Mouse (Mus musculus) midbrain, embryonic 11.5 days (tissue): ENCODE results near the gene Ell2. TPM values are rescaled to one million over a fixed set of nuclear protein-coding genes. Genes with fewer than 3 reads are reported as not detected.
"Not testable (repeated sequence)": the region's sequence is repeated elsewhere in the genome, so short reads cannot be mapped to it uniquely, and the experiment has no call there.

Experiments
- ATAC-seq: fragments of 200-750 bp; cut with Nextera tagmentation; 2 replicates; pipeline ENCODE4 v1.8.0; 2017; ENCODE audit warnings: moderate TSS enrichment, moderate library complexity; ENCODE audit not compliant: low FRiP score
- DNase-seq: peaks from one replicate; pipeline ENCODE4 v3.0.0; 2015; ENCODE audit warnings: low spot score; ENCODE audit errors: missing footprints
- H3K27ac ChIP-seq: fragments of 300-500 bp; sonication (generic); 2 replicates; pipeline ENCODE4 v1.5.1; 2014; ENCODE audit warnings: low read depth, low read length
- H3K27me3 ChIP-seq: fragments of 300-500 bp; sonication (generic); 2 replicates; pipeline ENCODE4 v1.6.1; 2014; ENCODE audit warnings: mild to moderate bottlenecking, low read length, moderate library complexity, mixed read lengths; ENCODE audit not compliant: control insufficient read depth, insufficient read depth
- H3K36me3 ChIP-seq: fragments of 300-500 bp; sonication (generic); 2 replicates; pipeline ENCODE4 v1.6.1; 2014; ENCODE audit warnings: mild to moderate bottlenecking, low read length, moderate library complexity, mixed read lengths; ENCODE audit not compliant: control insufficient read depth, insufficient read depth
- H3K4me1 ChIP-seq: fragments of 300-500 bp; sonication (generic); 2 replicates; pipeline ENCODE4 v1.6.1; 2014; ENCODE audit warnings: low read length; ENCODE audit not compliant: control insufficient read depth, insufficient read depth
- H3K4me2 ChIP-seq: fragments of 300-500 bp; sonication (generic); 2 replicates; pipeline ENCODE4 v1.6.1; 2014; ENCODE audit warnings: mild to moderate bottlenecking, moderate library complexity
- H3K4me3 ChIP-seq: fragments of 300-500 bp; sonication (generic); 2 replicates; pipeline ENCODE4 v1.5.1; 2014; ENCODE audit warnings: low read depth, low read length
- H3K9ac ChIP-seq: fragments of 300-500 bp; sonication (generic); 2 replicates; pipeline ENCODE4 v1.6.1; 2014; ENCODE audit warnings: low read length
- H3K9me3 ChIP-seq: fragments of 300-500 bp; sonication (generic); 2 replicates; pipeline ENCODE4 v1.6.1; 2016; ENCODE audit warnings: low read length; ENCODE audit not compliant: control insufficient read depth
- WGBS: fragments of 180-500 bp; shearing (Covaris S2); extraction: QIAGEN DNeasy Blood & Tissue Kit; methylation state at CpG from one replicate; pipeline ENCODE4 v1.1.7; 2014; 5-methylcytosine and 5-hydroxymethylcytosine counted together
- polyA plus RNA-seq: library from polyadenylated mRNA; unstranded; fragments of >200 nt; fragmentation: Nextera tagmentation; extraction: Ambion mirVana; gene quantifications from 2 replicates; pipeline ENCODE4 v1.2.1, GENCODE M21; 2014

The Ell2 gene
- polyA plus RNA-seq, 1 experiment from 2014 or later, result 5.1 TPM

DNA sequence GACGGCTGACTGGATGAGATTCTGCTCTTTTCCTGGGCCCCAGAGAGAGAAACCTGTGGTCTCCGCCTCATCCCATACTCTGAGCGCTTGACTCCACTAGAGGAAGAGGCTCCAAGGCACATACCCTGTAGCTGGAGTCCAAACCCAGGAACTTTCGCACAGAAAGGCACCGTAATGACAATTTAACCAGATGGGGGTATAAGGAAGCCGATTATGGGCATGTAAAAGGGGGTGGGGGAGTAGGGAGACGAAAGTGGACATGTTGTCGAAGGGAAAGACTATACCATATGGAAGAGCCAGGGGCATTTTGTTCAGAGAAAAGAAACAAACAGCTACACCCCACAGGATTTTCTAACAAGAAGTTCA, 2.1 kb downstream of the Ell2 start:
- Histone ChIP-seq H3K4me2 (peak overlapping the region; percentile 60), H3K9ac (peak overlapping the region; percentile 70), H3K36me3 (no peaks in the 10 kb centered on the region), H3K9me3 (no peaks in the 10 kb centered on the region), H3K4me3 (peak overlapping the region; percentile 80), H3K27ac (no peak overlapping the region), H3K4me1 (peaks cover 3% of the 10 kb centered on the region; the same call in 1 of the 2 replicates), H3K27me3 (peaks cover 7% of the 10 kb centered on the region; the same call in 1 of the 2 replicates)
- ATAC-seq (no peak), DNase-seq (no peak)
- WGBS, result 9% methylated on average over 8 of the region's 8 CpGs

DNA sequence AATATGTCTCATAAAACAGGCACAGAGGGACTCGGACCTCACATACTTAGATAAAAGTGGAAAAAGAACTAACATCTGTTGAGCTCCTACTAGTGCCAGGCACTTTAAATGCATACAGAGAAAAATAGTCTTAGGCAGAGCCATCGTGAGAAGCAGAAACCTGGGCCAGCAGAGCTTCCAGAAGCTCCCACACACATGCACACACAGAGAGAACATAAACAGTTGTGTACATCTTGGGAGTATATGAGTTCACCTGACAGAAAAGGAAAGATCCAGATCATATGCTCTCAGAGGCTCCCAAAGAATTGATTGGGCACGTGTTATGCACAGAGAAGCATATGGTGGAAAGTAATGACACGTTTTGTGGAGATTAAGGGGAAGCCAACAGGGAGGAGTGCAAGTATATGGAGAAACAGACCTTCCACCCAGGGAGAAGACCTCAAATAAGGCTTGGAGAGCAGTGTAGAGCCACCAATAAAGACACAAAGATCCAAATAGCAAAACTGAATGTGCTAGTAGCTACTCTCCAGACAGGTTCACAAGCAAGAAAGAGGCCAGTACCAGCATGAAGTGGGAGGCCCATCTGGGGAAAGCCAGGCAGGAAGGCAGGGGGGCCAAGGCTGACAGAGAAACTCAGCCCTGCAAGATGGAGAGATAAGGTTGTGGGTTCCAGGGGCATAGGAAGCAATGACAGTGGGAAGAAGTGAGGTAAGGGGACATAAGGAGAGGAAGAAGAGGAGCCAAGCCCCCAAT, 2.6 kb downstream of the Ell2 start:
- ATAC-seq (no peak), DNase-seq (peak; percentile 88)
- no peaks in the 10 kb centered on the region for H3K9me3 ChIP-seq
- H3K4me1 ChIP-seq, result peaks cover 3% of the 10 kb centered on the region; the same call in 1 of the 2 replicates
- no peak overlapping the region for H3K9ac ChIP-seq
- no peaks in the 10 kb centered on the region for H3K36me3 ChIP-seq
- 49% methylated on average over 4 of the region's 4 CpGs for WGBS
- peak overlapping the region; percentile 60 for H3K4me2 ChIP-seq
- H3K27ac ChIP-seq, result no peak overlapping the region
- H3K4me3 ChIP-seq, result peak overlapping the region; percentile 80
- peaks cover 7% of the 10 kb centered on the region; the same call in 1 of the 2 replicates for H3K27me3 ChIP-seq

DNA sequence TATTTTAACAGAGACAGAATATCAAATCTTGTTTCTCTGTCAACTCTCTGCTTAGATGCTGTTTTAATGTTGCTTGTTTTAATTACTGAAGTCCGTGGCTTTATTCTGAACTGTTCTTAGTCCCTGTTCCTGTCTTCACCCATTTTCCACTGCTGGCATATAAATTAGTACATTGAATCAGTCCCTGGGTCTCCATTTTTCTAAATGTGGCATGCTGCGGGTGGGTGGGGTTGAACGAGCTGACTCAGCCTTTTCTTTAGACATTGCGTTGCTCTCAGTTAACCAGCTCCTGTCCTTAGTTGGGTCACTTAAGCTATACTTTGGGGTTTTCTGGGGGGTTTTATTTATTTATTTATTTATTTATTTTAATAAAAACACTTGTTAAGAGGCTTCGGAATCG, 3.6 kb downstream of the Ell2 start:
- no peak overlapping the region for H3K4me3 ChIP-seq
- H3K4me2 ChIP-seq, result no peak overlapping the region
- H3K27me3 ChIP-seq, result peaks cover 7% of the 10 kb centered on the region; the same call in 1 of the 2 replicates
- no peaks in the 10 kb centered on the region for H3K36me3 ChIP-seq
- H3K9me3 ChIP-seq, result no peaks in the 10 kb centered on the region
- H3K9ac ChIP-seq, result no peak overlapping the region
- DNase-seq (no peak), ATAC-seq (no peak)
- peaks cover 3% of the 10 kb centered on the region; the same call in 1 of the 2 replicates for H3K4me1 ChIP-seq
- H3K27ac ChIP-seq, result no peak overlapping the region
- 74% methylated on average over 6 of the region's 6 CpGs for WGBS

DNA sequence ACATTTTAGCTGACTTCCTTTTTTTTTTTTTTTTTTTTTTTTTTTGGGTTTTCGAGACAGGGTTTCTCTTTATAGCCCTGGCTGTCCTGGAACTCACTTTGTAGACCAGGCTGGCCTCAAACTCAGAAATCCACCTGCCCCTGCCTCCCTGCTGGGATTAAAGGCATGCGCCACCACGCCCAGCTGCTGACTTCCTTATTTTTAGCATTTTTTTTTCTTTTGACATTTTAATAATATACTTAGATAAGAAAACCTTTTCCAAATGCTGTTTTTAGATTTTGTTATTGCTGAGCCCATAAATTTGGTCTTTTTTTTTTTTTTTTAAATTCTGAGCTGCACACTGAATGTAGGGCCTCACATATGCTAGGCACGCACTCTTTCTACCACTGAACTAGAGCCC, 5.0 kb downstream of the Ell2 start:
- H3K36me3 ChIP-seq, H3K4me2 ChIP-seq, H3K9me3 ChIP-seq, H3K9ac ChIP-seq, H3K4me1 ChIP-seq, H3K27me3 ChIP-seq, DNase-seq, H3K27ac ChIP-seq, ATAC-seq, H3K4me3 ChIP-seq: not testable (repeated sequence)
- 93% methylated on average over 3 of the region's 4 CpGs for WGBS

DNA sequence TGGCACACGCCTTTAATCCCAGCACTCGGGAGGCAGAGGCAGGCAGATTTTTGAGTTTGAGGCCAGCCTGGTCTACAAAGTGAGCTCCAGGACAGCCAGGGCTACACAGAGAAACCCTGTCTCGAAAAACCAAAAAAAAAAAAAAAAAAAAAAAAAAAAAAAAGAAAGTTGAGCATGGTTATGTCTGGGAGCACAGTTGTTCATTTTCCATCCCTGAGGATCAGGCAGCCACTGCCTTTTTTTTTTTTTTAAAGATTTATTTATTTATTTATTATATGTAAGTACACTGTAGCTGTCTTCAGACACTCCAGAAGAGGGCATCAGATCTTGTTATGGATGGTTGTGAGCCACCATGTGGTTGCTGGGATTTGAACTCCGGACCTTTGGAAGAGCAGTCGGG, 6.0 kb downstream of the Ell2 start:
- H3K9me3 ChIP-seq, H3K4me2 ChIP-seq, H3K4me3 ChIP-seq, H3K9ac ChIP-seq, ATAC-seq, H3K4me1 ChIP-seq, H3K27ac ChIP-seq, DNase-seq, H3K36me3 ChIP-seq, H3K27me3 ChIP-seq: not testable (repeated sequence)
- 96% methylated on average over 4 of the region's 5 CpGs for WGBS

DNA sequence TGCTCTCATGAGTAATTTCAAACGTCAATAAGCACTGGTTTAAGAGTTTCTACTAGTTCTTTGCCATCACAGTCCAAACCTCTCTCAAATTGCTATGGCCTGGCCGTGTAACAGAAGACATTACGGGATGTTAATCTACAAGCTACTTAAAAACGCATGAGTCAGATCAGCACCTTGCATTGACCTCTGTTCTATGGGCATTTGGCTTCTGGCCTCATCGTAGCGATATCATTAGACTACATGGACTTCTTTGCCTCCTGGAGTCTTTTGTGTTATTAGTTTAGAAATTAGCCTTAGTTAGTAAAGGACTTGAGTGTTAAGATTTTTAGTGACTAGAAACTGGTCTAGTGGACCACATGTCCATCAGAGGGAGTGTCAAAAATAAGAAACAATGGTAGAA, 7.8 kb downstream of the Ell2 start:
- H3K4me2 ChIP-seq, result no peak overlapping the region
- H3K4me3 ChIP-seq, result no peak overlapping the region
- peaks cover 3% of the 10 kb centered on the region; the same call in 1 of the 2 replicates for H3K27me3 ChIP-seq
- 91% methylated on average over 6 of the region's 6 CpGs for WGBS
- H3K9ac ChIP-seq, result no peak overlapping the region
- DNase-seq, result no peak
- ATAC-seq, result no peak
- no peaks in the 10 kb centered on the region for H3K36me3 ChIP-seq
- no peaks in the 10 kb centered on the region for H3K9me3 ChIP-seq
- no peaks in the 10 kb centered on the region; the same call in 1 of the 2 replicates for H3K4me1 ChIP-seq
- no peak overlapping the region for H3K27ac ChIP-seq

DNA sequence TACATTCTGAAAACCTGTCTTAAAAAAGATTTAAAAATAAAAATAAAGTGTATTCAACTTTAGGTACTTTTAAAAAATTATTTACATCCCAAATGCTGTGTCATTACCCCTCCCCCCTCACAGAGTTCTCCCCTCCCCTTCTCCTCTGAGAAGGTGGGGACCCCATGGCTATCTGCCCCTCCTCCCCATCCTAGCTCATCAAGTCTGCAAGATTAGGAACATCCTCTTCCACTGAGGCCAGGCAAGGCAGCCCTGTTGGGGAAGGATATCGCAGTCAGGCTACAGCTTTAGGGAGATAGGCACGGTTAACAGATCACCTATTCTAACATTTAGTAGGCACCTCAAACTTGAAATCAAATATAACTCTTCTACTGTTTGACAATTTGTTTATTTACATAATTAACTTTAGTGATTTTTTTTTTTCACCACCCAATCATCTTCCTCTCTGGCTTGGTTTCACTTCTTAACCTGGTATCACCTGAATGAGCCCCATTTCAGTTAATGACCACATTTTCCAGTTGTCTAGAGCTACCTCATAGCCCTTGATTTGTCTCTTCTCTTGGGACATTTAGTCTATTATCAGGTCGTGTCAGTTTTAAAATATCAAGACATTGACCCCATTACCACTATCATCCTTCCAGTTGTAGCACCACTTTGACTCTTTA, 11.2 kb downstream of the Ell2 start:
- H3K36me3 ChIP-seq, result no peaks in the 10 kb centered on the region
- no peak overlapping the region for H3K27ac ChIP-seq
- no peak for DNase-seq
- H3K27me3 ChIP-seq, result no peaks in the 10 kb centered on the region
- H3K4me1 ChIP-seq, result no peaks in the 10 kb centered on the region
- no peak overlapping the region for H3K4me3 ChIP-seq
- 80% methylated on average over 3 of the region's 3 CpGs for WGBS
- no peak overlapping the region for H3K4me2 ChIP-seq
- no peak overlapping the region for H3K9ac ChIP-seq
- ATAC-seq, result no peak
- no peaks in the 10 kb centered on the region for H3K9me3 ChIP-seq

DNA sequence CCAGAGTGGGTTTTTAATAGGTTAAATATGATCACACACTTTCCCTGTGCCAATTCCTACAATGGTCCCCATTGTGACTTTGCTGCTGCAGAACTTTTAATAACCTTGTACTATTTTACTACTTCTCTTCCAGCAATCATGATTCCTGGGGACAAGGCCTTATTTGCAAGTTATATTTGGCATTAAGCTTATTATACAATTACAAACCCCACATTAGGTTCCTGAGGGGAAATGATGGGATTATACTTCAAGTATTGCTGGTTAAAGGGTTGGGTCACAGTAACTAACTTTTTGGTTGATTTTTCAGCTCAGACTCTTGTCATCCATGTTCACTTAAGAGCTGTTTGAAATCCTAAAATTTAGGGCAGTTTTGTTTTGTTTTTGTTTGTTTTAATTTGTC, 11.8 kb downstream of the Ell2 start:
- H3K4me2 ChIP-seq, result no peak overlapping the region
- no peak for ATAC-seq
- H3K9me3 ChIP-seq, result no peaks in the 10 kb centered on the region
- H3K27me3 ChIP-seq, result no peaks in the 10 kb centered on the region
- no peak overlapping the region for H3K4me3 ChIP-seq
- H3K9ac ChIP-seq, result no peak overlapping the region
- no peak overlapping the region for H3K27ac ChIP-seq
- H3K4me1 ChIP-seq, result no peaks in the 10 kb centered on the region
- no peaks in the 10 kb centered on the region for H3K36me3 ChIP-seq
- DNase-seq, result no peak

DNA sequence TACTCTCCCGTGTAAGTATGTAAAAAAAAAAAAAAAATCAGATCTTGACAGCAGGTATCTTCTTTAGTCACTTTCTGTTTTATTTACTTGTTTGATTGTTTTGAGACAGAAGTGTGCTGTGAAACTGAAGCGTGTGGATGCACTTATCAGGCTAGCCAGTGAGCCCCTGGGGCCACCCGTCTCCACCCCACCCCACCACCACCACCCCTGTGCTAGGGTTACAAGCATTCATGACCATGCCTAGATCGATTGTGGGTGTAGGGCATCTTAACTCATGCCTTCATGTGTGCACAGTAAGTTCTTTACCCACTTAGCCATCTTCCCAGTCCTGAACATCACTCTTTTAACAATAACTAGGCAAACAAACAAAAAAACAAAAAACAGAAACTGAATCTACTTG, 13.1 kb downstream of the Ell2 start:
- Histone ChIP-seq H3K9me3 (no peaks in the 10 kb centered on the region), H3K27me3 (no peaks in the 10 kb centered on the region), H3K4me2 (no peak overlapping the region), H3K27ac (no peak overlapping the region), H3K4me1 (no peaks in the 10 kb centered on the region), H3K36me3 (no peaks in the 10 kb centered on the region), H3K4me3 (no peak overlapping the region), H3K9ac (no peak overlapping the region)
- 85% methylated on average over 4 of the region's 4 CpGs for WGBS
- no peak for ATAC-seq
- no peak for DNase-seq
